Mouse (Mus musculus): ENCODE measurements at regions not wholly inside any gene's neighbourhood (a gene's known extent, or its start where the extent isn't known, plus 50 kb on each side); places are given as distances from the start of the nearest gene placed in this dataset.

GRCm38 (mm10) chr9:17454397-17454796 is 837.5 kb upstream of the Chordc1 start:
- H3K27me3 ChIP-seq (ENCODE audit: insufficient read depth, low read length) = no peaks in the 10 kb centered on the region
- no peaks in the 10 kb centered on the region for H3K36me3 ChIP-seq (ENCODE audit: insufficient read depth)
- no peak overlapping the region for H3K27ac ChIP-seq (ENCODE audit: low read depth, low read length)
- no peaks in the 10 kb centered on the region for H3K4me1 ChIP-seq (ENCODE audit: insufficient read depth)
- no peaks in the 10 kb centered on the region for H3K9me3 ChIP-seq (ENCODE audit: low read length)
- no peak for DNase-seq
- no peak overlapping the region for H3K4me2 ChIP-seq (ENCODE audit: low read depth)
- 76% methylated on average over 2 of the region's 2 CpGs for WGBS
- no peak overlapping the region for H3K4me3 ChIP-seq (ENCODE audit: low read depth, low read length)
- TF ChIP-seq CTCF (IDR thresholded peaks at IDR 0.05; ENCODE audit: low read depth) = no peak
- ATAC-seq = no peak
- no peak overlapping the region for H3K9ac ChIP-seq

- Histone ChIP-seq H3K27me3 (ENCODE audit: insufficient read depth, low read length) (no peaks in the 10 kb centered on the region), H3K4me1 (ENCODE audit: insufficient read depth) (no peaks in the 10 kb centered on the region), H3K27ac (ENCODE audit: low read depth, low read length) (no peak overlapping the region), H3K9me3 (ENCODE audit: low read length) (no peaks in the 10 kb centered on the region), H3K4me3 (ENCODE audit: low read depth, low read length) (no peak overlapping the region), H3K4me2 (ENCODE audit: low read depth) (no peak overlapping the region), H3K9ac (no peak overlapping the region), H3K36me3 (ENCODE audit: insufficient read depth) (no peaks in the 10 kb centered on the region)
- WGBS = 71% methylated on average over 2 of the region's 2 CpGs
- no peak for DNase-seq
- no peak for TF ChIP-seq CTCF (IDR thresholded peaks at IDR 0.05; ENCODE audit: low read depth)
- ATAC-seq = no peak
Measured at GRCm38 (mm10) chr9:17466379-17466778, 825.5 kb upstream of the Chordc1 start.

GRCm38 (mm10) chr9:17484701-17485422 is 807.1 kb upstream of the Chordc1 start:
- no peaks in the 10 kb centered on the region for H3K4me1 ChIP-seq (ENCODE audit: insufficient read depth)
- H3K4me2 ChIP-seq (ENCODE audit: low read depth) = no peak overlapping the region
- H3K27me3 ChIP-seq (ENCODE audit: insufficient read depth, low read length) = no peaks in the 10 kb centered on the region
- TF ChIP-seq CTCF (IDR thresholded peaks at IDR 0.05; ENCODE audit: low read depth) = no peak
- no peaks in the 10 kb centered on the region for H3K9me3 ChIP-seq (ENCODE audit: low read length)
- H3K9ac ChIP-seq = no peak overlapping the region
- no peaks in the 10 kb centered on the region for H3K36me3 ChIP-seq (ENCODE audit: insufficient read depth)
- 49% methylated on average over 3 of the region's 3 CpGs for WGBS
- H3K27ac ChIP-seq (ENCODE audit: low read depth, low read length) = no peak overlapping the region
- no peak overlapping the region for H3K4me3 ChIP-seq (ENCODE audit: low read depth, low read length)
- ATAC-seq (peak; percentile 96), DNase-seq (peak; percentile 73)

DNA sequence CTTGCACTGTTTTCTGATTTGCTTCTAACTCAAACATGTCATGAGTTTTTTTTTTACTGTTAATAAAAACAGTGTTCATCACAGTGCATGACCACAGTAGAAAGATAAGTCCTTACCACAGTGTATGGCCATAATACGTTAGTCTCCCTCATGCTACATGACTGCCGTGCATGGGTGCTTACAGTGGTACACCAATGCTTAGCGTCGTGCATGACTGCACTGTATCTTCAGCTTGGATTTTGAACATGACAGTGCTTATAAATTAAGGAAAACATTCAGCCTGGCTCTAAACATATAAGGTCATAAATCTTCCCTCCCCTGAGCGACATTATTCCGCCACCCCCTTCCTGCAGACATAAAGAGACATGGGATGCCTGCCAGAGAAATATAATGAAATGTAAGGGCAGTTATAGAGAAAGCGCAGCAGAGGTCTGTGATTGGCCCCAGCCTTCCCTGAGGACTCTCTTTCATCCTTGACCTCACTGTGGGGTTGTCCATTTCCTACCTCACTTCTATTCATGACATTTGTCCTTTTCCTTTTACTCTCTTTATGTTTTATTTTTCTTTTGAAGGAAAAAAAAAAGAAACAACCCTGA is 791.7 kb upstream of the Chordc1 start:
- H3K4me3 ChIP-seq (ENCODE audit: low read depth, low read length) = no peak overlapping the region
- WGBS = 73% methylated on average over 7 of the region's 7 CpGs
- no peak overlapping the region for H3K9ac ChIP-seq
- no peak overlapping the region for H3K4me2 ChIP-seq (ENCODE audit: low read depth)
- H3K27ac ChIP-seq (ENCODE audit: low read depth, low read length) = no peak overlapping the region
- ATAC-seq (no peak), DNase-seq (no peak)
- no peaks in the 10 kb centered on the region for H3K27me3 ChIP-seq (ENCODE audit: insufficient read depth, low read length)
- no peaks in the 10 kb centered on the region for H3K9me3 ChIP-seq (ENCODE audit: low read length)
- no peaks in the 10 kb centered on the region for H3K4me1 ChIP-seq (ENCODE audit: insufficient read depth)
- no peak for TF ChIP-seq CTCF (IDR thresholded peaks at IDR 0.05; ENCODE audit: low read depth)
- no peaks in the 10 kb centered on the region for H3K36me3 ChIP-seq (ENCODE audit: insufficient read depth)

- no peak for ATAC-seq
- no peak for DNase-seq
- Histone ChIP-seq H3K4me1 (ENCODE audit: insufficient read depth) (no peaks in the 10 kb centered on the region), H3K36me3 (ENCODE audit: insufficient read depth) (no peaks in the 10 kb centered on the region), H3K9me3 (ENCODE audit: low read length) (no peaks in the 10 kb centered on the region), H3K27ac (ENCODE audit: low read depth, low read length) (no peak overlapping the region), H3K9ac (no peak overlapping the region), H3K4me3 (ENCODE audit: low read depth, low read length) (no peak overlapping the region), H3K27me3 (ENCODE audit: insufficient read depth, low read length) (no peaks in the 10 kb centered on the region), H3K4me2 (ENCODE audit: low read depth) (no peak overlapping the region)
- TF ChIP-seq CTCF (IDR thresholded peaks at IDR 0.05; ENCODE audit: low read depth) = no peak
- WGBS = 72% methylated on average over 5 of the region's 5 CpGs
Measured at GRCm38 (mm10) chr9:17508744-17509143, 783.2 kb upstream of the Chordc1 start.

GRCm38 (mm10) chr9:17556186-17556585 is 735.7 kb upstream of the Chordc1 start:
- no peak overlapping the region for H3K9ac ChIP-seq
- no peak overlapping the region for H3K4me3 ChIP-seq (ENCODE audit: low read depth, low read length)
- DNase-seq (no peak), ATAC-seq (no peak)
- H3K36me3 ChIP-seq (ENCODE audit: insufficient read depth) = no peaks in the 10 kb centered on the region
- no peaks in the 10 kb centered on the region for H3K9me3 ChIP-seq (ENCODE audit: low read length)
- TF ChIP-seq CTCF (IDR thresholded peaks at IDR 0.05; ENCODE audit: low read depth) = no peak
- H3K4me1 ChIP-seq (ENCODE audit: insufficient read depth) = no peaks in the 10 kb centered on the region
- 88% methylated on average over 1 of the region's 1 CpGs for WGBS
- H3K27ac ChIP-seq (ENCODE audit: low read depth, low read length) = no peak overlapping the region
- no peaks in the 10 kb centered on the region for H3K27me3 ChIP-seq (ENCODE audit: insufficient read depth, low read length)
- H3K4me2 ChIP-seq (ENCODE audit: low read depth) = no peak overlapping the region

DNA sequence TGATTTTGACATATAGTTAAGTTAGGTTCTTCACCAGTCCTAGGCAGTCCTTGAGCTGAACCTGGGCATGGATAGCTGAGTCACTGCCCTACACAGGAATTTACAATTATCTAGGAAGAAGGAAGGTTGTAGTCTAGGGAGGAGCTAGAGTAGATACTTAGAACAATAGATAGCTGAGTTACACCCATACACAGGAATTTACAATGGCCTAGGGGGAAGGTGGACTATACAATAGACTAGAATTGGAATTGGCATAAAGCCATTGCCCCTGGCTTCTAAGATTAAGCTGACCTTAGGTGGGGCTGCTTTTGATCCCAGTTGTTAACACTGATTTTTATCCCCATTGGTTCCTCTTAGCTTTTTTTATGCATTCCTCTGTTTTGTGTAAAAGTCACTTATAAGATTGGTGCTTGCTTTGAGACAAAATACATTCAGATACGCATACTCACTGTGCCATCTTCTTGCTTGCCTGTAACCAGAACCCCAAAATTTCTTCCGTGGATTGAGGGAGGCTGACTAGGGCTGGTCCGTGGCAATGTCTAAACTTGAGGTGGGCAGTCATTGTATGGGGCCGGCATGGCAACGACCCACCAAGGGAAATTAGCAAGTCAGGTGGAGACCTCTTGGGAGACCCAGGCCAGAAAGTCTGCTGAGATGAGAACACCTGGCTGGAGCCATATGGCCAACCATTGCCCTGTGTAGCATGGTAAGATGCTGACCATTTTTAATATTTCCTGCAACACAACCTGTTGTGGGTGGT is 734.1 kb upstream of the Chordc1 start:
- Histone ChIP-seq H3K4me2 (ENCODE audit: low read depth) (no peak overlapping the region), H3K9me3 (ENCODE audit: low read length) (no peaks in the 10 kb centered on the region), H3K4me3 (ENCODE audit: low read depth, low read length) (no peak overlapping the region), H3K27me3 (ENCODE audit: insufficient read depth, low read length) (no peaks in the 10 kb centered on the region), H3K36me3 (ENCODE audit: insufficient read depth) (no peaks in the 10 kb centered on the region), H3K4me1 (ENCODE audit: insufficient read depth) (no peaks in the 10 kb centered on the region), H3K9ac (no peak overlapping the region), H3K27ac (ENCODE audit: low read depth, low read length) (no peak overlapping the region)
- 95% methylated on average over 5 of the region's 5 CpGs for WGBS
- ATAC-seq = no peak
- no peak for DNase-seq
- no peak for TF ChIP-seq CTCF (IDR thresholded peaks at IDR 0.05; ENCODE audit: low read depth)

Data from forebrain, postnatal 0 days (tissue).